ENCODE assay signal across 8 mouse cellular contexts in the genomic region with DNA sequence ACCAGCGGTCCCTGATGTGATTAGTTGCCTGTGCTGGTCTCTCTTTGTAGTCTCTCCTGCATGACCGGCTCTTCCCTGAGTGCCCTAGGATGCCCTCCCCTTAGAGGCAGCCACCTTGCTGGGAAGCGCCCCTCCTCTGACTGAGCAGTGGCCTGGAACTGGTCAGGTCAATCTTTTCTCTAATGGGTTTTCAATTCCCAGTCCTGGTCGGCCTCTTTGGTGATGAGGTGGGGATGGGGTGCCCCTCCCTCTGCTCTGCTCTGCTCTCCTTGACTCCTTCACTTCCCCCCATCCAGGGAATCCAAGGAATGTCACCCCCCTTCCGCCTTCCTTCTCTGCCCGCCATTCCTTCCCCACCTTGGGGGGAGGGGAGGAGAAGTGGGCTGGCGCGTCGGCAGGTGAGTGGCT. TPM values are rescaled to one million over a fixed set of nuclear protein-coding genes. Genes with fewer than 3 reads are reported as not detected.
DNase-seq lines count a peak whose midpoint lies in the region; ATAC-seq and TF ChIP-seq lines count a peak whose summit lies in the region.

Gene Bcam, minus strand, starts transcription at position 33 of the 408 bp plus-strand sequence.

- intact Hi-C loops in heart, postnatal 14 days (cut with DNase I), result no loop called here
- intact Hi-C loops in left cerebral cortex, postnatal 36 days (cut with DNase I), result no loop called here

- no peak for TF ChIP-seq CTCF in layer of hippocampus, adult 2 months (conservative IDR thresholded peaks at IDR 0.05)
- TF ChIP-seq CTCF in embryonic fibroblast, embryonic 13.5 days (IDR thresholded peaks at IDR 0.05; ENCODE audit: borderline replicate concordance, insufficient read depth, low read length), result no peak

- H3K36me3 ChIP-seq in midbrain, embryonic 15.5 days (replicated peaks), result no peaks in the 10 kb centered on the region

- H3K27me3 ChIP-seq in midbrain, embryonic 15.5 days (replicated peaks), result peaks cover 41% of the 10 kb centered on the region

- H3K4me1 ChIP-seq in embryonic fibroblast, embryonic 13.5 days (ENCODE audit: control insufficient read depth, insufficient read depth, low read length), result no peaks in the 10 kb centered on the region
- peaks cover 15% of the 10 kb centered on the region for H3K4me1 ChIP-seq in midbrain, embryonic 15.5 days

- peak within 1 kb of the TSS; percentile 60 for H3K27ac ChIP-seq in layer of hippocampus, adult 2 months
- no peak within 1 kb of the TSS for H3K27ac ChIP-seq in embryonic fibroblast, embryonic 13.5 days (ENCODE audit: insufficient read depth, low read length)
- H3K27ac ChIP-seq in midbrain, embryonic 15.5 days, result no peak within 1 kb of the TSS

- H3K4me2 ChIP-seq in midbrain, embryonic 15.5 days, result peak within 1 kb of the TSS; percentile 79

- 6% methylated on average over 9 of the region's 9 CpGs for WGBS in midbrain, embryonic 15.5 days

- no peaks in the 10 kb centered on the region for H3K9me3 ChIP-seq in midbrain, embryonic 15.5 days

- no peak for DNase-seq in layer of hippocampus, adult 2 months (ENCODE audit: low spot score in 2 of 2)
- no peak for DNase-seq in layer of hippocampus, adult 11-12 months (ENCODE audit: low spot score)
- no peak for DNase-seq in heart, postnatal 14 days
- DNase-seq in left cerebral cortex, postnatal 36 days (ENCODE audit: low spot score in 2 of 2), result no peak
- DNase-seq in testis, postnatal 14 days (ENCODE audit: low spot score), result no peak

- peak; percentile 59 for ATAC-seq in midbrain, embryonic 15.5 days (replicated peaks)
- ATAC-seq in megakaryocyte-erythroid progenitor cell, adult 5-6 weeks (replicated peaks; ENCODE audit: low FRiP score, low TSS enrichment, poor library complexity, severe bottlenecking), result no peak

- H3K9ac ChIP-seq in midbrain, embryonic 15.5 days, result peak within 1 kb of the TSS; percentile 40

- no peak for TF ChIP-seq POLR2A in embryonic fibroblast, embryonic 13.5 days (IDR thresholded peaks at IDR 0.05; ENCODE audit: low read depth, low read length)

- peak within 1 kb of the TSS; percentile 55 for H3K4me3 ChIP-seq in layer of hippocampus, adult 2 months
- peak within 1 kb of the TSS; percentile 47 for H3K4me3 ChIP-seq in embryonic fibroblast, embryonic 13.5 days (ENCODE audit: insufficient read depth, low read length)
- peak within 1 kb of the TSS; percentile 35 for H3K4me3 ChIP-seq in midbrain, embryonic 15.5 days

RNA-seq across cellular contexts. Expression of gene Bcam, which starts in this region (rescaled TPM):
- total RNA-seq in layer of hippocampus, adult 2 months (2021), result 10 to 100 TPM in 1 of 2 experiments, 1 to 10 TPM in 1; 9.2 to 14.8 TPM
- polyA plus RNA-seq in embryonic fibroblast, embryonic 13.5 days (2011; ENCODE audit: insufficient read length, low read depth, missing spikeins), result 2.1 and 2.5 TPM in 2 replicates
- total RNA-seq in heart, postnatal 14 days (2021), result 100 to 1,000 TPM; 225 to 236 TPM
- 10 to 100 TPM; 12.2 to 13.1 TPM for total RNA-seq in left cerebral cortex, postnatal 36 days (2021)
- polyA plus RNA-seq in midbrain, embryonic 15.5 days (2015; fragmentation: Nextera tagmentation; extraction: Ambion mirVana), result 12.4 and 13.8 TPM in 2 replicates
- total RNA-seq in megakaryocyte-erythroid progenitor cell, adult 5-6 weeks (2014; fragmentation: Nextera tagmentation), result 5.3 TPM in 1 of 2 replicates, not detected in the other
- 0.08 TPM in 1 of 2 replicates, not detected in the other for total RNA-seq in megakaryocyte-erythroid progenitor cell, adult 5-6 weeks (2017)

Comparison
In these comparisons a context has a peak if more than half of its experiments do, and no peak if none do; other contexts are left out.
1. RNA of gene Bcam (total RNA-seq): 225 to 236 TPM in heart, postnatal 14 days; 9.2 to 14.8 TPM in layer of hippocampus, adult 2 months, 12.2 to 13.1 TPM in left cerebral cortex, postnatal 36 days and 0.08 to 5.3 TPM in megakaryocyte-erythroid progenitor cell, adult 5-6 weeks; every median in the first group is over 10 times any median in the second.
2. Peak in every context shown above with its lines, with median percentiles within 50 percentile points of each other: H3K4me3 ChIP-seq.